Mouse (Mus musculus) lung, embryonic 14.5 days (tissue): ENCODE measurements around the gene 4931409K22Rik. TPM values are rescaled to one million over a fixed set of nuclear protein-coding genes. Genes with fewer than 3 reads are reported as not detected.
A peak's percentile ranks its signal among the peaks of the same experiment; 100 is the strongest.

Experiments used
- ATAC-seq: fragments of 200-750 bp; cut with Nextera tagmentation; 2 replicates; pipeline ENCODE4 v1.8.0; 2017; ENCODE audit warnings: mild to moderate bottlenecking, moderate TSS enrichment, moderate library complexity; ENCODE audit not compliant: insufficient read depth
- DNase-seq: peaks from one replicate; pipeline ENCODE4 v3.0.0-alpha.2; 2015
- H3K27ac ChIP-seq: fragments of 300-500 bp; sonication (generic); 2 replicates; pipeline ENCODE4 v1.5.1; 2014; ENCODE audit warnings: low read depth, mild to moderate bottlenecking, moderate library complexity
- H3K27me3 ChIP-seq: fragments of 300-500 bp; sonication (generic); 2 replicates; pipeline ENCODE4 v1.6.1; 2014; ENCODE audit warnings: low read length, control low read depth; ENCODE audit not compliant: insufficient read depth
- H3K36me3 ChIP-seq: fragments of 300-500 bp; sonication (generic); 2 replicates; pipeline ENCODE4 v1.6.1; 2014; ENCODE audit warnings: control low read depth; ENCODE audit not compliant: insufficient read depth
- H3K4me1 ChIP-seq: fragments of 300-500 bp; sonication (generic); 2 replicates; pipeline ENCODE4 v1.6.1; 2014; ENCODE audit warnings: antibody characterized with exemption, control low read depth; ENCODE audit not compliant: insufficient read depth
- H3K4me2 ChIP-seq: fragments of 300-500 bp; sonication (generic); 2 replicates; pipeline ENCODE4 v1.6.1; 2014; ENCODE audit warnings: mild to moderate bottlenecking
- H3K4me3 ChIP-seq: fragments of 300-500 bp; sonication (generic); 2 replicates; pipeline ENCODE4 v1.5.1; 2014; ENCODE audit warnings: low read depth, low read length
- H3K9ac ChIP-seq: fragments of 300-500 bp; sonication (generic); 2 replicates; pipeline ENCODE4 v1.6.1; 2014
- H3K9me3 ChIP-seq: fragments of 300-500 bp; sonication (generic); 2 replicates; pipeline ENCODE4 v1.6.1; 2016; ENCODE audit warnings: low read depth, low read length, control low read depth
- CTCF ChIP-seq: IDR thresholded peaks from 2 replicates; pipeline ENCODE4 v1.5.1; 2016; ENCODE audit warnings: antibody characterized with exemption, low read depth
- WGBS: fragments of 180-500 bp; shearing (Covaris S2); extraction: QIAGEN DNeasy Blood & Tissue Kit; methylation state at CpG from one replicate; pipeline ENCODE4 v1.1.7; 2014; 5-methylcytosine and 5-hydroxymethylcytosine counted together
- polyA plus RNA-seq: library from polyadenylated mRNA; unstranded; fragments of >200 nt; fragmentation: Nextera tagmentation; extraction: Ambion mirVana; gene quantifications from 2 replicates; pipeline ENCODE4 v1.2.1, GENCODE M21; 2014

Gene 4931409K22Rik
- polyA plus RNA-seq, 1 experiment from 2014 or later = not detected

- WGBS = 24% methylated on average over 15 of the region's 15 CpGs
- Histone ChIP-seq H3K9ac (peak overlapping the region; percentile 56), H3K27ac (no peak overlapping the region), H3K4me2 (peak overlapping the region; percentile 95), H3K9me3 (no peaks in the 10 kb centered on the region), H3K4me1 (peaks cover 15% of the 10 kb centered on the region), H3K4me3 (peak overlapping the region; percentile 44), H3K27me3 (peaks cover 6% of the 10 kb centered on the region; the same call in 1 of the 2 replicates), H3K36me3 (peaks cover 22% of the 10 kb centered on the region)
- ATAC-seq (no peak), DNase-seq (no peak)
- TF ChIP-seq CTCF = no peak
Observed at GRCm38 (mm10) chr5:24597901-24598569, 41.4 kb upstream of the 4931409K22Rik start.

DNA sequence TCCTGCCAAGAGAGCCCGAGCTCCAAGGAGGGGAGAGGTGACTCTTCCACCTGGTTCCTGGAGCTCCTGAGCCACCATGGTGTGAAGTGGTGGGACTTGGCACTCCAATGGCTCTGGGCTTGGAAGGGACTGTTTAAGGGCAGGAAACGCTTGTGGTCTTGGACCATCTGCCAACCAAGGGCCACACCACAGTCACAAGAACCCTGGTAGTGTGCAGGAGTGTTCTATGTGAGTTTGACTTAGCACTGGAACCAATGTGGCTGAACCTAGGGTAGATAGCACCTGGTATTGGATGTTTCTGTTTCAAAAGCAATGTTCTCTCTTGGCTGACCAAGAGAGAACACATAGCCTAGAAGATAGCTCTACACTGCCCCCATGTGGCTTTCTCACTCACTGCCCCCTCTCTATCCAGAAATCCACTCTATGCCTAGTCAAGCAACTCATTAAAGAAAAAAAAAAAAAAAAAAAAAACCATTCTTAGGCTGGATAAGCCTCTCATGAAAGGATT lies 40.7 kb upstream of the 4931409K22Rik start:
- H3K27ac ChIP-seq = no peak overlapping the region
- peaks cover 6% of the 10 kb centered on the region; the same call in 1 of the 2 replicates for H3K27me3 ChIP-seq
- H3K4me1 ChIP-seq = peaks cover 15% of the 10 kb centered on the region
- peak; percentile 73 for TF ChIP-seq CTCF
- no peak overlapping the region for H3K4me3 ChIP-seq
- DNase-seq = peak; percentile 93
- H3K9ac ChIP-seq = no peak overlapping the region
- H3K9me3 ChIP-seq = no peaks in the 10 kb centered on the region
- 72% methylated on average over 2 of the region's 2 CpGs for WGBS
- H3K4me2 ChIP-seq = no peak overlapping the region
- ATAC-seq = no peak
- peaks cover 30% of the 10 kb centered on the region for H3K36me3 ChIP-seq

DNA sequence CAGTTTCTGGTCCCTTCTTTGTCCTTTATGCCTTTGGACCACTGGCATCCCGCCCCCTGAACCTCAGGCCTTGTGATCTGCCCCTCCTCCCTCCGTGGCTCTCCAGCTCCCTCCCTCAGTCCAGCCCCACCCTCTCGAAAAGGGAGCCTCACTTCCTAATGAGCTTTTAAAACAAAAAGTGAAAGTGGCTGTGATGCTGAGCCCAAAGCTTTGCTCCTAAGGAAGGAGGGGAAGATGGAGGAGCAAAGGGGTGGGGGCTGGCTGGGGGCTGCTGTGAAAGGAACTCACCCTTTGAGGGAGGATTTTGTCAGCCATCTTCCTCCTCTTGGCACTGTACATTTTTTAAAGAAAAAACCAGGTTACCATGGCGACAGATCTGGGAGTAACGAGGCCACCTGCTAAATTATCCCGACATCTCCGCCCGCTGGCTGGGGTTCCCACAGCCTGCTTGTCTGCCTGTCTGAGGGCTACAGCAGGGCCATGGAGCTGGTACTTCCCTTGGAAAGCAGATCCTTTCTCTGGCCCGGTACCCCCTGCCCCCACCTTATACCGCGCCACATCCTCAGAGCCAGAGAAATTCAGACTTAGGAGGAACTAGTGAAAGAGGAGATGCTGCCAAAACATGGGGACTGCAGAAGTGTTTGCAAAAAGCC lies 40.0 kb upstream of the 4931409K22Rik start:
- WGBS = 31% methylated on average over 11 of the region's 11 CpGs
- Histone ChIP-seq H3K4me2 (no peak overlapping the region), H3K9me3 (no peaks in the 10 kb centered on the region), H3K4me3 (no peak overlapping the region), H3K9ac (no peak overlapping the region), H3K36me3 (peaks cover 35% of the 10 kb centered on the region), H3K27ac (no peak overlapping the region), H3K27me3 (peaks cover 6% of the 10 kb centered on the region; the same call in 1 of the 2 replicates), H3K4me1 (peaks cover 15% of the 10 kb centered on the region)
- ATAC-seq = no peak
- DNase-seq = no peak
- TF ChIP-seq CTCF = no peak

GRCm38 (mm10) chr5:24595786-24596380 lies 39.3 kb upstream of the 4931409K22Rik start:
- H3K9ac ChIP-seq = no peak overlapping the region
- H3K27ac ChIP-seq = no peak overlapping the region
- WGBS = 72% methylated on average over 14 of the region's 14 CpGs
- no peaks in the 10 kb centered on the region for H3K9me3 ChIP-seq
- TF ChIP-seq CTCF = no peak; the same call in 1 of the 2 replicates
- H3K4me1 ChIP-seq = peaks cover 13% of the 10 kb centered on the region
- ATAC-seq = no peak
- H3K27me3 ChIP-seq = peaks cover 6% of the 10 kb centered on the region; the same call in 1 of the 2 replicates
- H3K36me3 ChIP-seq = peaks cover 43% of the 10 kb centered on the region
- H3K4me2 ChIP-seq = no peak overlapping the region
- no peak for DNase-seq
- H3K4me3 ChIP-seq = no peak overlapping the region

GRCm38 (mm10) chr5:24595261-24595660 lies 38.7 kb upstream of the 4931409K22Rik start:
- Histone ChIP-seq H3K4me2 (no peak overlapping the region), H3K9ac (no peak overlapping the region), H3K4me1 (peaks cover 7% of the 10 kb centered on the region; the same call in 1 of the 2 replicates), H3K4me3 (no peak overlapping the region), H3K9me3 (no peaks in the 10 kb centered on the region), H3K27ac (no peak overlapping the region), H3K27me3 (peaks cover 6% of the 10 kb centered on the region; the same call in 1 of the 2 replicates), H3K36me3 (peaks cover 44% of the 10 kb centered on the region)
- DNase-seq (no peak), ATAC-seq (no peak)
- WGBS = 93% methylated on average over 5 of the region's 5 CpGs
- TF ChIP-seq CTCF = no peak

GRCm38 (mm10) chr5:24594346-24594745 lies 37.7 kb upstream of the 4931409K22Rik start:
- H3K4me3 ChIP-seq = no peak overlapping the region
- H3K4me2 ChIP-seq = no peak overlapping the region
- ATAC-seq = no peak
- peaks cover 3% of the 10 kb centered on the region; the same call in 1 of the 2 replicates for H3K27me3 ChIP-seq
- no peak for TF ChIP-seq CTCF
- WGBS = 76% methylated on average over 5 of the region's 5 CpGs
- H3K27ac ChIP-seq = no peak overlapping the region
- no peak overlapping the region for H3K9ac ChIP-seq
- peaks cover 44% of the 10 kb centered on the region for H3K36me3 ChIP-seq
- H3K4me1 ChIP-seq = peaks cover 7% of the 10 kb centered on the region; the same call in 1 of the 2 replicates
- DNase-seq = no peak
- no peaks in the 10 kb centered on the region for H3K9me3 ChIP-seq

GRCm38 (mm10) chr5:24593928-24594327 lies 37.3 kb upstream of the 4931409K22Rik start:
- no peak for TF ChIP-seq CTCF
- ATAC-seq = no peak
- H3K36me3 ChIP-seq = peaks cover 45% of the 10 kb centered on the region

More at GRCm38 (mm10) chr5:24593928-24594327, 37.3 kb upstream of the 4931409K22Rik start:
- Histone ChIP-seq H3K4me3 (no peak overlapping the region), H3K4me2 (no peak overlapping the region), H3K27me3 (no peaks in the 10 kb centered on the region), H3K9ac (no peak overlapping the region), H3K9me3 (no peaks in the 10 kb centered on the region), H3K27ac (no peak overlapping the region), H3K4me1 (peaks cover 7% of the 10 kb centered on the region; the same call in 1 of the 2 replicates)
- WGBS = 61% methylated on average over 10 of the region's 10 CpGs
- DNase-seq = no peak
